Mouse (Mus musculus): ENCODE results near the gene Ficd.

DNA sequence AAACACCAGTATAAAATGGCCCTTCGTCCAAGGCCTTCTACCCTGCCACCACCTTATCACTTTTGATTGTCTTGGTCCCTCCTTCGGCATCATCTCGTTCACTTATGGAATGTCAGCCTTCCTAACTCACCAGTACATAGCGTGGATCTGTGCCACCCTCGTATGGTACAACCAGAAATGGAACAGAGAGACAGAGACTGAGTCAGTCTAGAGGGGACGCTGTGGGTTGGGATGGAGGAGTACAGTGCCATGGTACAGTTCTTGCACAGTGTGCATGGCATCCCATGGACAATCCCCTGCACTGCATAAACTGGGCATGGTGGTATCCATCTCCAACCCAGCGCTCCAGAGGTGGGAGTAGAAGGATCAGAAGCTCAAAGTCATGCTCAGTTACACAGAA is 6.9 kb upstream of the Ficd start:
- TF ChIP-seq CTCF (IDR thresholded peaks at IDR 0.05; ENCODE audit: extremely low read depth, insufficient read depth, low read length) = no peak
- no peak for TF ChIP-seq POLR2A (IDR thresholded peaks at IDR 0.05; ENCODE audit: extremely low read depth, insufficient read depth, low read length)
